Comparison of ENCODE assay signal across 30 mouse cellular contexts in genomic region chr2:170203496-170203895, GRCm38 (mm10).
"Had no signal": no experiment of that assay in that cellular context is flagged by ENCODE, and none has a peak within 500 bp of the region (broad histone marks: within the 10 kb centered on the region; RNA-seq: fewer than 3 reads in every experiment).

No protein-coding gene starts in this region.

- ATAC-seq: liver, embryonic 12.5 days; liver, postnatal 0 days; lung, postnatal 0 days; midbrain, embryonic 13.5 days; midbrain, embryonic 16.5 days had no signal

- H3K27ac ChIP-seq: limb, embryonic 10.5 days; limb, embryonic 12.5 days; limb, embryonic 13.5 days; limb, embryonic 15.5 days; liver, embryonic 12.5 days; liver, embryonic 14.5 days; liver, embryonic 15.5 days; lung, embryonic 15.5 days; midbrain, embryonic 10.5 days; midbrain, embryonic 12.5 days; midbrain, embryonic 13.5 days; neural tube, embryonic 12.5 days had no signal

- H3K4me3 ChIP-seq: limb, embryonic 10.5 days; limb, embryonic 12.5 days; limb, embryonic 13.5 days; limb, embryonic 15.5 days; liver, embryonic 12.5 days; liver, embryonic 13.5 days; liver, embryonic 15.5 days; lung, embryonic 15.5 days; megakaryocyte, embryonic 14.5 days; midbrain, embryonic 10.5 days; midbrain, embryonic 12.5 days; midbrain, embryonic 13.5 days; myocyte; neural tube, embryonic 12.5 days had no signal

- H3K27me3 ChIP-seq: limb, embryonic 13.5 days; limb, embryonic 15.5 days; liver, embryonic 12.5 days; liver, embryonic 13.5 days; liver, embryonic 15.5 days; lung, embryonic 15.5 days; megakaryocyte, embryonic 14.5 days; neural tube, embryonic 12.5 days had no signal

- H3K9ac ChIP-seq: limb, embryonic 12.5 days; limb, embryonic 13.5 days; limb, embryonic 15.5 days; liver, embryonic 12.5 days; liver, embryonic 13.5 days; liver, embryonic 14.5 days; liver, embryonic 15.5 days; liver, postnatal 0 days; lung, embryonic 14.5 days; lung, embryonic 15.5 days; midbrain, embryonic 12.5 days; midbrain, embryonic 13.5 days; neural tube, embryonic 12.5 days had no signal

- H3K9me3 ChIP-seq: limb, embryonic 10.5 days; limb, embryonic 12.5 days; limb, embryonic 15.5 days; liver, embryonic 12.5 days; liver, embryonic 13.5 days; liver, embryonic 15.5 days; lung, embryonic 15.5 days; megakaryocyte, embryonic 14.5 days; midbrain, embryonic 10.5 days; midbrain, embryonic 12.5 days; midbrain, embryonic 13.5 days; neural tube, embryonic 12.5 days had no signal

- H3K4me2 ChIP-seq: limb, embryonic 12.5 days; limb, embryonic 13.5 days; limb, embryonic 15.5 days; liver, embryonic 11.5 days; liver, embryonic 12.5 days; liver, embryonic 13.5 days; liver, embryonic 15.5 days; lung, embryonic 14.5 days; lung, embryonic 15.5 days; midbrain, embryonic 11.5 days; midbrain, embryonic 12.5 days; midbrain, embryonic 13.5 days; neural tube, embryonic 12.5 days had no signal

- DNase-seq: left cerebral cortex, postnatal 4 days; liver; liver, embryonic 13.5 days; liver, postnatal 0 days; lung, adult 18-20 months; lung, adult 2 months; lung, embryonic 14.5 days; lung, postnatal 10 days; lung, postnatal 14 days; lung, postnatal 36 days; lung, postnatal 4 days; midbrain, embryonic 14.5 days had no signal

- H3K36me3 ChIP-seq: limb, embryonic 10.5 days; limb, embryonic 12.5 days; limb, embryonic 13.5 days; limb, embryonic 15.5 days; liver, embryonic 12.5 days; liver, embryonic 13.5 days; liver, embryonic 15.5 days; lung, embryonic 15.5 days; midbrain, embryonic 10.5 days; midbrain, embryonic 12.5 days; midbrain, embryonic 13.5 days; neural tube, embryonic 12.5 days had no signal
